Mouse (Mus musculus): ENCODE measurements at regions not wholly inside any gene's neighbourhood (a gene's known extent, or its start where the extent isn't known, plus 50 kb on each side); places are given as distances from the start of the nearest gene placed in this dataset.

- 75% methylated on average over 3 of the region's 3 CpGs for WGBS
- no peaks in the 10 kb centered on the region for H3K4me1 ChIP-seq (ENCODE audit: control insufficient read depth, insufficient read depth, low read length)
- no peak overlapping the region for H3K4me3 ChIP-seq (replicated peaks; ENCODE audit: control insufficient read depth, low read depth, low read length)
- H3K27ac ChIP-seq (ENCODE audit: control insufficient read depth, insufficient read depth, low read depth, low read length, poor library complexity), result no peak overlapping the region
- TF ChIP-seq CTCF (IDR thresholded peaks at IDR 0.05; ENCODE audit: control insufficient read depth, insufficient read depth, low read length), result no peak
- TF ChIP-seq POLR2A (IDR thresholded peaks at IDR 0.05; ENCODE audit: borderline replicate concordance, control insufficient read depth, low read depth, low read length), result no peak
These were observed 602.1 kb downstream of the Zfp706 start for GRCm38 (mm10) chr15:36405446-36405845.

DNA sequence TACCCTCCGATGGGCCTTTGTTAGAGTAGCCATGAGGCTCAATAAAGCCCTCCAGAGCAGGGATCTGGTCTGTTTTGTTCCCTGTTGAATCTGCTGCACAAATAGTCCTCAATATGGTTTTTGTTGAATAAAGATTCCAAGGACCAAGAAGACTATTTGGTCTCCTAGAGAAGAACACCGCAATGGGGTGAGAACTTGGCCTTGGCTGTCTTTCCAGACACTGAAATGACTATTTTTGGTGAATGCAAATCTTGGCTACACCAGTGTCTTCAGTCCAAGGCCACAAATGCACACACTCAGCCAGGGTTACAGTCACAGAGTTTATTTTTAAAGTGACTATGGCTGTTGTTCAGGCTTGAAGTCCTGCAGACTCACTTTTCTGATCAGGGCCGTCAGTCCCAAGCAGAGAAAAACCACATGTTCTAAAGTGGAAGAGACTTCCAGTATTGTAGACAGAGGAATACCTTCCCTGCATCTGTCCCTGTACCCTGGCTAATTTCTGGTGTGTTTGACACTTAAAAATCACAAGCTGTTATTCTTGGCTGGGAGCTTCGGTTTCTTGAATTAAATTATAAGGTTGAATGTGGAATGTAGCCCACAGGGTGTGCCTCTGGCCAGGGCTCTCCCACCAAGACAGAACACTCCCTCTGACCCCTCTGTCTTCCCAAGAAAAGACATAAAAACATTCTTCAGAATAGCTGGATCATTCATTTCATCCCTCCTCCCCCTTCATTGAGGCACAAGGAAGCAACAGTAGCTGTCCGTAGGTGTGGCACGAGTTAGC is 604.0 kb downstream of the Zfp706 start:
- TF ChIP-seq POLR2A (IDR thresholded peaks at IDR 0.05; ENCODE audit: borderline replicate concordance, control insufficient read depth, low read depth, low read length) (no peak), CTCF (IDR thresholded peaks at IDR 0.05; ENCODE audit: control insufficient read depth, insufficient read depth, low read length) (no peak)
- 88% methylated on average over 6 of the region's 6 CpGs for WGBS
- no peaks in the 10 kb centered on the region for H3K4me1 ChIP-seq (ENCODE audit: control insufficient read depth, insufficient read depth, low read length)
- no peak overlapping the region for H3K27ac ChIP-seq (ENCODE audit: control insufficient read depth, insufficient read depth, low read depth, low read length, poor library complexity)
- H3K4me3 ChIP-seq (replicated peaks; ENCODE audit: control insufficient read depth, low read depth, low read length), result no peak overlapping the region

GRCm38 (mm10) chr15:36402051-36402450 is 605.5 kb downstream of the Zfp706 start:
- Histone ChIP-seq H3K4me3 (replicated peaks; ENCODE audit: control insufficient read depth, low read depth, low read length) (no peak overlapping the region), H3K4me1 (ENCODE audit: control insufficient read depth, insufficient read depth, low read length) (no peaks in the 10 kb centered on the region), H3K27ac (ENCODE audit: control insufficient read depth, insufficient read depth, low read depth, low read length, poor library complexity) (no peak overlapping the region)
- WGBS, result 72% methylated on average over 1 of the region's 1 CpGs
- TF ChIP-seq POLR2A (IDR thresholded peaks at IDR 0.05; ENCODE audit: borderline replicate concordance, control insufficient read depth, low read depth, low read length) (no peak), CTCF (IDR thresholded peaks at IDR 0.05; ENCODE audit: control insufficient read depth, insufficient read depth, low read length) (no peak)

- no peak for TF ChIP-seq POLR2A (IDR thresholded peaks at IDR 0.05; ENCODE audit: borderline replicate concordance, control insufficient read depth, low read depth, low read length)
- no peak for TF ChIP-seq CTCF (IDR thresholded peaks at IDR 0.05; ENCODE audit: control insufficient read depth, insufficient read depth, low read length)
- H3K4me1 ChIP-seq (ENCODE audit: control insufficient read depth, insufficient read depth, low read length), result no peaks in the 10 kb centered on the region; the same call in 1 of the 2 replicates
- no peak overlapping the region for H3K4me3 ChIP-seq (replicated peaks; ENCODE audit: control insufficient read depth, low read depth, low read length)
- 88% methylated on average over 9 of the region's 9 CpGs for WGBS
- H3K27ac ChIP-seq (ENCODE audit: control insufficient read depth, insufficient read depth, low read depth, low read length, poor library complexity), result no peak overlapping the region
These were observed 607.2 kb downstream of the Zfp706 start for GRCm38 (mm10) chr15:36400311-36400840.

DNA sequence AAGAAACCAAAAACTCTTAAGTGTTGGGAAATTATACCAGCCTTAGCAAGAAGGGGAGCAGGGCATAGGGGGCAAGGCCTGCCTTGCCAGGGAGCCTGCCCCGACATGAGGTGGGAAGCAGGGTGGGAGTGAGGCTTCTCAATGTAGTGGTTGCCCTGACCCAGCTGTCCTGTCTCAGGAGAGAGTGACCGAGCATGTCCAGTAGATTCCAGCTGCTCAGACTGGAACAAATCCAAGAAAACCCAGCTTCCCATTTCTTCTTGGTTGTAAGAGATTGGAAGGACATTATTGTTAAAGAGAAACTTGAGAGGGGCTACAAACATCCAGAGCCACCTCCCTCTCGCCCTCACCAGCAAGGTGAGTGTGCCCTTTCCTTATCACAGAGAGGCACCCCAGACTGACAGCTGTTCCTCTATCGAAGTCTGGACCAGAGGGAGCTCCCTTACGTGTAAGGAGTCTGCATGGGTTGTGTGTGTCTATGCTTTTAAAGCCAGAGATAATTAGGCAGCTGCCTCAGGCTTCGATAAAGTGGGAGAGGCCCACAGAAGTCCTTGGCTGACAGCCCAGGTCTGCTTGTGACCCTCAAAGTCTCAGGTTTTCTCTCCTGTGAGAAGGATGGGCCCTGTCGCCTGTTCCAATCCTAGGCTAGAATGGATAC is 608.1 kb downstream of the Zfp706 start:
- 67% methylated on average over 7 of the region's 7 CpGs for WGBS
- Histone ChIP-seq H3K27ac (ENCODE audit: control insufficient read depth, insufficient read depth, low read depth, low read length, poor library complexity) (no peak overlapping the region), H3K4me3 (replicated peaks; ENCODE audit: control insufficient read depth, low read depth, low read length) (no peak overlapping the region), H3K4me1 (ENCODE audit: control insufficient read depth, insufficient read depth, low read length) (no peaks in the 10 kb centered on the region; the same call in 1 of the 2 replicates)
- TF ChIP-seq POLR2A (IDR thresholded peaks at IDR 0.05; ENCODE audit: borderline replicate concordance, control insufficient read depth, low read depth, low read length) (no peak), CTCF (IDR thresholded peaks at IDR 0.05; ENCODE audit: control insufficient read depth, insufficient read depth, low read length) (no peak)

DNA sequence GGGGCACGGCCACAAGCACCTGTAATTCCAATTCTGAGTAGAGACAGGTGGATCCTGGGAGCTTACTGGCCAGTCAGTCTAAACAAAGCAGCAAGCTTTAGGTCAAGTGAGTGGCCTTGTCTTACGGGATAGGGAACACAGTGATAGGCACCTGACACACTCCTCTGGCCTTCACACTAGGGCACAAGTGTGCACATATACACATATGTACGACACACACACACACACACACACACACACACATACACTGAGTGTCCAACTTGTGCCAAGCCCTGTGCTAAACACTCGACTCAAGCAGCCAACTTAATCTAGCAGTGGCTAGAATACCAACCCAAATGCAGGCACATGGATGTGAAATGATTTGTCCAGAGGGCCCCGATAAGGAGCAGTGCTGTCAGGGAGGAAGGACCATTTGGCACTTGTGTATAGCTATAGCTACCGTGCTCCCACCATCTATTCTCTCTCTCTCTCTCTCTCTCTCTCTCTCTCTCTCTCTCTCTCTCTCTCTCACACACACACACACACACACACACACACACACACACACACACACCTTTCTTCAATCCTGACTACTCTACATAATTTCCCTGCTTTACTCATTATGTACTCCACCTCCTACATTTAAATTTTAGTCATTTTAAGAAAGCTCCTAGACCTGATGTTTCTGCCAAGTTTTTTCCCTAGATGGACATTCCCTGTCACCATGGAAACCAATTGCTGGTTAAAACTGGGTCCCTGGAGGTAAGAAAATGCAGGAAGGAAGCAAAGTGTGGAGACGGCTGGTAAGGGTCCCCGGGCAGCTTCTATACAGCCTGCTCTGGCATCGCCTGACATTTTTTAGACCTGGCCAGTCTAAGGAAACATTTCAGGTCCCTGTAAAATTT is 609.2 kb downstream of the Zfp706 start:
- no peaks in the 10 kb centered on the region; the same call in 1 of the 2 replicates for H3K4me1 ChIP-seq (ENCODE audit: control insufficient read depth, insufficient read depth, low read length)
- H3K27ac ChIP-seq (ENCODE audit: control insufficient read depth, insufficient read depth, low read depth, low read length, poor library complexity), result no peak overlapping the region
- no peak overlapping the region for H3K4me3 ChIP-seq (replicated peaks; ENCODE audit: control insufficient read depth, low read depth, low read length)
- WGBS, result 76% methylated on average over 9 of the region's 9 CpGs
- no peak for TF ChIP-seq POLR2A (IDR thresholded peaks at IDR 0.05; ENCODE audit: borderline replicate concordance, control insufficient read depth, low read depth, low read length)
- TF ChIP-seq CTCF (IDR thresholded peaks at IDR 0.05; ENCODE audit: control insufficient read depth, insufficient read depth, low read length), result no peak

GRCm38 (mm10) chr15:36396791-36397190 is 610.8 kb downstream of the Zfp706 start:
- Histone ChIP-seq H3K4me1 (ENCODE audit: control insufficient read depth, insufficient read depth, low read length) (no peaks in the 10 kb centered on the region; the same call in 1 of the 2 replicates), H3K4me3 (replicated peaks; ENCODE audit: control insufficient read depth, low read depth, low read length) (no peak overlapping the region), H3K27ac (ENCODE audit: control insufficient read depth, insufficient read depth, low read depth, low read length, poor library complexity) (no peak overlapping the region)
- WGBS, result 53% methylated on average over 6 of the region's 6 CpGs
- TF ChIP-seq CTCF (IDR thresholded peaks at IDR 0.05; ENCODE audit: control insufficient read depth, insufficient read depth, low read length) (no peak), POLR2A (IDR thresholded peaks at IDR 0.05; ENCODE audit: borderline replicate concordance, control insufficient read depth, low read depth, low read length) (no peak)

Data from bone marrow, adult 2 months (tissue).